Mouse (Mus musculus): Measurements from ENCODE around the gene Pfkm.

Pfkm gene

GRCm38 (mm10) chr15:98092372-98093120 lies at the start of gene Pfkm:
Gene Pfkm (plus strand): TSS chr15:98092589.
- DNase-seq (ENCODE audit: low spot score) = no peak

GRCm38 (mm10) chr15:98043967-98044366 lies 48.4 kb upstream of the Pfkm start:
- no peak for DNase-seq (ENCODE audit: low spot score)

- no peak for DNase-seq (ENCODE audit: low spot score)
Observed at GRCm38 (mm10) chr15:98044387-98044786, 48.0 kb upstream of the Pfkm start.

- no peak for DNase-seq (ENCODE audit: low spot score)
Observed at GRCm38 (mm10) chr15:98048918-98049700, 43.3 kb upstream of the Pfkm start.

GRCm38 (mm10) chr15:98051685-98052084 lies 40.7 kb upstream of the Pfkm start:
- no peak for DNase-seq (ENCODE audit: low spot score)

- peak; percentile 39 for DNase-seq (ENCODE audit: low spot score)
Observed at GRCm38 (mm10) chr15:98055246-98055645, 37.1 kb upstream of the Pfkm start.

- no peak for DNase-seq (ENCODE audit: low spot score)
Observed at GRCm38 (mm10) chr15:98065881-98066280, 26.5 kb upstream of the Pfkm start.

GRCm38 (mm10) chr15:98066602-98067001 lies 25.8 kb upstream of the Pfkm start:
- no peak for DNase-seq (ENCODE audit: low spot score)

- no peak for DNase-seq (ENCODE audit: low spot score)
Observed at GRCm38 (mm10) chr15:98067492-98067891, 24.9 kb upstream of the Pfkm start.

GRCm38 (mm10) chr15:98068506-98068905 lies 23.9 kb upstream of the Pfkm start:
- DNase-seq (ENCODE audit: low spot score) = no peak

- DNase-seq (ENCODE audit: low spot score) = no peak
Observed at GRCm38 (mm10) chr15:98069566-98070245, 22.7 kb upstream of the Pfkm start.

- no peak for DNase-seq (ENCODE audit: low spot score)
Observed at GRCm38 (mm10) chr15:98070376-98070775, 22.0 kb upstream of the Pfkm start.

GRCm38 (mm10) chr15:98074521-98074920 lies 17.9 kb upstream of the Pfkm start:
- DNase-seq (ENCODE audit: low spot score) = no peak

- no peak for DNase-seq (ENCODE audit: low spot score)
Observed at GRCm38 (mm10) chr15:98075034-98075433, 17.4 kb upstream of the Pfkm start.

GRCm38 (mm10) chr15:98076901-98077300 lies 15.5 kb upstream of the Pfkm start:
- no peak for DNase-seq (ENCODE audit: low spot score)

- no peak for DNase-seq (ENCODE audit: low spot score)
Observed at GRCm38 (mm10) chr15:98088889-98089288, 3.5 kb upstream of the Pfkm start.

GRCm38 (mm10) chr15:98089421-98090183 lies 2.8 kb upstream of the Pfkm start:
- DNase-seq (ENCODE audit: low spot score) = no peak

- no peak for DNase-seq (ENCODE audit: low spot score)
Observed at GRCm38 (mm10) chr15:98091841-98092240, 548 bp upstream of the Pfkm start.

GRCm38 (mm10) chr15:98093121-98094011 lies 977 bp downstream of the Pfkm start, which contains the start of gene Senp1:
Gene Senp1 (minus strand): TSS chr15:98093744.
- peak; percentile 90 for DNase-seq (ENCODE audit: low spot score)

- no peak for DNase-seq (ENCODE audit: low spot score)
Observed at GRCm38 (mm10) chr15:98094905-98095304, 2.5 kb downstream of the Pfkm start.

- no peak for DNase-seq (ENCODE audit: low spot score)
Observed at GRCm38 (mm10) chr15:98096957-98097356, 4.6 kb downstream of the Pfkm start.

Measured in layer of hippocampus, adult 11-12 months (tissue).